Mouse (Mus musculus): ENCODE data around the gene Rtl4. TPM values are rescaled to one million over a fixed set of nuclear protein-coding genes. Genes with fewer than 3 reads are reported as not detected.

Rtl4 gene
- 0.49 and 0.56 TPM in 2 replicates for polyA plus RNA-seq (2012; rRNA removed)

DNA sequence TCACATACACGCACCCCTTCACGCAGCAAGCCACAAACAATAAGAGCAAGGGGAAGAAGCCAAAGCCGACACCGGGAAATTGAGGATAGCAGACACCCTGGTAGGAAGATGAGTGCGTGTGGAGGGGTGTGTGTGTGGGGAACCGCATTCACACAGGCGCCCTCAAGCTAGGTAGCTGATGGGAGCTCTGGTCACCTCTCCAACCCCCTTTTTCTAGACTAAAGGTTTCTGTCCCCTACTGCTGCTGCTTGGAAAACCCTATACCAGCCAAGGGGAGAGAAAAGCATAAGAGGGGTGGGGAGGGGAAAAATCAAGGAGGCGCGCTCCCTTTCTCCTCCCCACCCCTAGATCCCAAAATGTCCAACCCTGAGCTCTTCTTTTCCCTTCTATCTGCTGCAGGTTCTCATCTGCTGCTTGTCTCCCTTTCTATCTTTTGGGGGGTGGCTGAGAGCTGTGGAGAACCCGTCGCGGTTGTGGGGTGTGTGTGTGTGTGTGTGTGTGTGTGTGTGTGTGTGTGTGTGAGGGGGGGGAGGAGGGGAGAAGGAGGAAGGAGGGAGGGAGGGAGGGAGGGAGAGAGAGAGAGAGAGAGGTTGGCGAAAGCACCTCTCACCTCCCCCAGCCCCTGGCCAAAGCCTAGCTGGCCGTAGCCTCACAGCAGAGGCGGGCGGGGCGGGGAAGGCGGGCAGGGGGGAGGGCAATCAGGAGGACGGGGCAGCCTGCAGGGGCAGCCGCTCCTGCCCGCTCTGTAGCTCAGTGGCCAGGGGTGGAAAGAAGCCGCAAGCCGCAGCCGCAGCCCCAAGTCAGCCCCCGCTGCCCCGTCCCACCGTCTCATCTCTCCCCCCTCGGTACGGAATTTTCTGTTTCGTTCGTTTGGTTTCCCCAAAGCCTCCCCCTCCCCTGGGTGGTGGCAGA lies at the start of gene Rtl4:
Gene Rtl4, plus strand, starts transcription at position 701 of the 912 bp plus-strand sequence.
- DNase-seq (ENCODE audit: low read depth) = peak; percentile 13
- TF ChIP-seq POLR2A (IDR thresholded peaks at IDR 0.05; ENCODE audit: borderline replicate concordance, extremely low read depth, insufficient read depth, insufficient read length, poor library complexity, severe bottlenecking) (no peak), CTCF (IDR thresholded peaks at IDR 0.05; ENCODE audit: borderline replicate concordance, extremely low read depth, insufficient read depth, insufficient read length) (no peak)

DNA sequence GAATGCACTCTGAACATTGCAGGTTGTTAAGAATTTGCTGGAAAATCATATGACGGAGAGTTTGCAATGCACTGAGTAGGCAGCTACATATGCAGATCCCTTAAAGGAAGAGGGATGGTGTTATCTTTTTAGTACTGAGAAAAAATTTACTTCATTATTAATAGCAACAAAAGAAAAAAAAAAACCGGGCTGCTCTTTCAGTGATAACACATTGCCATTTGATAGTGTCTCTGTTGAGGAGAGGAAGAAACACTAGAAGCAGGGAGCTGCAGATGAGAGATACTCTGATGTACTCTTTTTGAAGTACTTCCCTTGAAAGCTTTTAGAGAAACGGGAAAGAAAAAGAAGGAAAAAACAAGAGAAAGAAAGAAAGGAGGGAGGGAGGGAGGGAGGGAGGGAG lies 44.0 kb upstream of the Rtl4 start:
- TF ChIP-seq CTCF (IDR thresholded peaks at IDR 0.05; ENCODE audit: borderline replicate concordance, extremely low read depth, insufficient read depth, insufficient read length) (no peak), POLR2A (IDR thresholded peaks at IDR 0.05; ENCODE audit: borderline replicate concordance, extremely low read depth, insufficient read depth, insufficient read length, poor library complexity, severe bottlenecking) (no peak)
- no peak for DNase-seq (ENCODE audit: low read depth)

DNA sequence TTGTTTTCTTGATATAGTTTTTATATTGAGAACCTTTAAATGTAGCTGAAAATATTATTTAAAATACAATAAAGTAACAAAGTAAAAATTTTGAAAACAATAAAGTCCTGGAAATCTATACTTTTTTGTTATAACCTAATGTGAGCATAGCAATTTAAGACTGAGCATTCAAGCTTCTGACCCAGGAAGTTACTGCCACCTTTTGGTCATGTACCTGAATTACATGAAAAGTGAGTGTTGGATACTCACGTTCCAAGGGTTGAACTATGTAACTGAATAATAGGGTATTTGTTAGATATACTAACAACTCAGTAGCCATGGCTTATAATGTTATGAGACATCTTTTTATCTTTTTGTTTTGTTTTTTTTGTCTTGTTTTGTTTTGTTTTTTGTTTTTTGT lies 43.3 kb upstream of the Rtl4 start:
- TF ChIP-seq POLR2A (IDR thresholded peaks at IDR 0.05; ENCODE audit: borderline replicate concordance, extremely low read depth, insufficient read depth, insufficient read length, poor library complexity, severe bottlenecking) (no peak), CTCF (IDR thresholded peaks at IDR 0.05; ENCODE audit: borderline replicate concordance, extremely low read depth, insufficient read depth, insufficient read length) (no peak)
- no peak for DNase-seq (ENCODE audit: low read depth)

DNA sequence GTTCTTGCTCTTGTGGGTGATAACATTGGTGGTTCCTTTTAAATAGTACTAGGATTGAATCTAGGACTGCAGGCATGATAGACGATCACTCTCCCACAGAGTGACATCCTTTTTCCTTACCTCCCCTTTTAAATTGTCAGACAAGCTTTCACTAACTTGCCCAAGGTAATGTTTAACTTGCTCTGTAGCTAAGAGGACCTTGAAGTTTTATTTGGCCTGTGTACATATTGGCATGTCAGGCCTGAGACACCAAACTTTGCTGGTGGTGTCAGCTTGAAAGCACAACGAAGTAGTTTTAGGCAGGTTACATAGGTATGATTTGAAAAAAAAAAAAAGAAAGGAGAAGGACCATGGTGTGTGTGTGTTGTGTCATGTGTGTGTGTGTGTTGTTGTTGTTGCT lies 36.5 kb upstream of the Rtl4 start:
- no peak for TF ChIP-seq CTCF (IDR thresholded peaks at IDR 0.05; ENCODE audit: borderline replicate concordance, extremely low read depth, insufficient read depth, insufficient read length)
- no peak for TF ChIP-seq POLR2A (IDR thresholded peaks at IDR 0.05; ENCODE audit: borderline replicate concordance, extremely low read depth, insufficient read depth, insufficient read length, poor library complexity, severe bottlenecking)
- no peak for DNase-seq (ENCODE audit: low read depth)

DNA sequence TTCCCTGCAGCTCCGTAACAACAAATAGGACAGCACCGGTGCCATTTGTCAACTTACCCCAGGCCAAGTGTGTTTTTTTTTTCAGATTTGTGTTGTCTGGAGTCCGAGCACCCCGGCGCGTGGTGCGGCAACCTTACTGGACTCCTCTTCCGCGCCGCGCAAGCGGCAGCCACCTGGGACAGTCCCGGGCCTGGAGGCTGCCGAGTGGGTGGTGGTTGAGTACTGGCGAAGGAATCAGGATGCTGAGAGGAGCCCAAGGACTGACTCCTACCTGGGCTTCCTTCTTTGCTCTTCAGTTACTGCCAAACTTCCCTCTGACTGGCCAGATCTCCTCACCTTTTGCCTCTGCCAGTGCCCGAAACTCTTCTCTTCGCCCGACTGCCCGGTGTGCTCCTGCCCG lies 965 bp upstream of the Rtl4 start:
- TF ChIP-seq CTCF (IDR thresholded peaks at IDR 0.05; ENCODE audit: borderline replicate concordance, extremely low read depth, insufficient read depth, insufficient read length) (no peak), POLR2A (IDR thresholded peaks at IDR 0.05; ENCODE audit: borderline replicate concordance, extremely low read depth, insufficient read depth, insufficient read length, poor library complexity, severe bottlenecking) (no peak)
- peak; percentile 2 for DNase-seq (ENCODE audit: low read depth)

DNA sequence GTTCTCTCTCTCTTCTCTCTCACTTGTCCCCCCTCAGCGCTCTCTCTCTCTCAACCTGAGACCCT lies 733 bp upstream of the Rtl4 start, which contains the start of gene Trpc5:
Gene Trpc5, minus strand, starts transcription at position 39 of the 65 bp plus-strand sequence.
- TF ChIP-seq POLR2A (IDR thresholded peaks at IDR 0.05; ENCODE audit: borderline replicate concordance, extremely low read depth, insufficient read depth, insufficient read length, poor library complexity, severe bottlenecking) = no peak
- TF ChIP-seq CTCF (IDR thresholded peaks at IDR 0.05; ENCODE audit: borderline replicate concordance, extremely low read depth, insufficient read depth, insufficient read length) = no peak
- DNase-seq (ENCODE audit: low read depth) = no peak

DNA sequence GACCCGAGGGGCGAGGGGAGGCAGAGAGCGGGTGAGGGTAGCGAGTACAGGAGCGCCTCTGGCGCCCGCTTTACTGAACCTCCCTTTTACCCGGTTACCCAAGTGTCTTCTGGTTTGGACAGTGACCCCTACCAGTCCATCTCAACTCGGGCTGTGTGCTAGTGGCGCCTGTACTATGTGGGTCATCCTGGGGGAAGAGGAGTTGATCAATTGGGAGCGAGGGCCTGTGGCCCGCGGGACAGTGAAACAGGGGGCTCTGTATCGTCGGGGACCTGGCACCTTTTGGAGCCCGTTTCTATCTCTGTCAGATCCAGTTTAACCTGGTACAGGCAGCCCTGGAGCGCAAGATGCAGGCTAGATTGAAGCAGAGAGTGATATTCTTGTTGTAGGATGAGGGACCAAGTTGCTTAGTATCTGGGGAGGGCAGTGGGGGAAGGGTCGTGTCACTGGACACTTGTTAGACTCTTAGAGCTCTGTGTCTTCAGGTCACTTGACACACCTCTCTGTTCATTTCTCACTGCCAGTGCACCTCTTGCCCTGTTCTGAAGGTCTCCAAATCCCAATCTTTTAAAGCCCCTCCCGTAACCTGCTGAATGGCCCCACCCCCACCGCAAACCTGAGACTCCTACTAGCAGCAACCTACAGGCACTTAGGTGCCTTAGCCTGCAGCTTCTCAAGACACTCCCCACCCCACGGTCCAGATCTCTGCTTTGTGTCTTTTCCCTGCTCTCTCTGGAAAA lies 582 bp downstream of the Rtl4 start:
- peak; percentile 19 for DNase-seq (ENCODE audit: low read depth)
- TF ChIP-seq CTCF (IDR thresholded peaks at IDR 0.05; ENCODE audit: borderline replicate concordance, extremely low read depth, insufficient read depth, insufficient read length) (no peak), POLR2A (IDR thresholded peaks at IDR 0.05; ENCODE audit: borderline replicate concordance, extremely low read depth, insufficient read depth, insufficient read length, poor library complexity, severe bottlenecking) (no peak)

DNA sequence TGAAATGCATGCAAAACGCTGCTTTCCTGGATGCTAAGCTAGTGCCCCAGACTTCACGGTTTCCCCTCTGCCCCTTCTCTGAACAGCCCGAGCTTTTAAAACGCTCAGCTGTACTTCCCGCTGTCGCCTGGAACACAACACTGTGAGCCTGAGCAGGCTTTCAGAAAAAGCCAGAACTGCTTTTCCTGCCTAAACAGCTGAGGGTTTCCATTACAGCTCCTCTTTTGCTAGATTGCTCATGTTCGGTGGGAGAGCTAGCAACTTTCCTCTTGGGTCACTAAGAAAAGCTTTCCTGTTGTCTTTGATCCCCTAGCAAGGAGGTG lies 1.1 kb downstream of the Rtl4 start:
- peak; percentile 37 for DNase-seq (ENCODE audit: low read depth)
- TF ChIP-seq POLR2A (IDR thresholded peaks at IDR 0.05; ENCODE audit: borderline replicate concordance, extremely low read depth, insufficient read depth, insufficient read length, poor library complexity, severe bottlenecking) (no peak), CTCF (IDR thresholded peaks at IDR 0.05; ENCODE audit: borderline replicate concordance, extremely low read depth, insufficient read depth, insufficient read length) (no peak)

DNA sequence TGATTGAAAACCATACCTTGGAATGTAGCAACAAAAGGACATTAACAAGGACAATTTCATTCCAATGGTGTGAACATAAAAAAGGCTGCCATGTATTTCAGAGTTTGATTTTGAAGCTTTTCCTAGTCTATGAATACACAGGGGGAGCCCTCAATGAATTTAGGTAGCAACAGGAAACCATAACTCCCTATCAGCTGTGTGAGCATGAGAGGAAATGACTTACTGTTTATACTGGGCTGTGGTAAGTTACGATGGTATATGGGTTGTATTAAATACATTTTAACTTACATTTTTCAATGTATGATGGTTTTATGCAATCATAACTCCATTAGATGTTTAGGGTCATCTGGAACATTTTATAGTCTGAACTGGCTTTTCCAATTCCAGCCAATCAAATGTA lies 27.6 kb downstream of the Rtl4 start:
- TF ChIP-seq POLR2A (IDR thresholded peaks at IDR 0.05; ENCODE audit: borderline replicate concordance, extremely low read depth, insufficient read depth, insufficient read length, poor library complexity, severe bottlenecking) = no peak
- TF ChIP-seq CTCF (IDR thresholded peaks at IDR 0.05; ENCODE audit: borderline replicate concordance, extremely low read depth, insufficient read depth, insufficient read length) = no peak
- DNase-seq (ENCODE audit: low read depth) = no peak

DNA sequence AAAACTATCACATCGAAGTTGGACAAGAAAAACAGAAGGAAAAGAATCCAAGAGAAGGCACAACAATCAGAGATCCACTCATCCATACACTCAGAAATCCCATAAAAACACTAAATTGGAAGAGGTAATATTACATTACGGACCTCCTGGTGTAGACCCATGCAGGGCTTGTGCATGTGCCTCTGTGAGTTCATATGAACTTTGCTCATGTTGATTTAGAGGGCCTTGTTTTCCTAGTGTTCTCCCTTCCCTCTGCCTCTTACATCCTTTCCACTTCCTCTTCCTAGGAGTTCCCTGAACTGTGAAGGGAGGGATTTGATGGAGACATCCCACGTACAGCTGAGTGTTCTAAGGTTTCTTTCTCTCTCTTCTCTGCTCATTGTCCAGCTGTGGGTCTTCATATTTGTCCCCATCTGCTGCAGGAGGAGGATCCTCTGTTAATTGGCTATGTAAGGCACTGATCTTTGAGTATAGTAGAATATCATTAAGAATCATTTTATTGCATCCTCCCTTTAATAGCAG lies 58.9 kb downstream of the Rtl4 start:
- TF ChIP-seq POLR2A (IDR thresholded peaks at IDR 0.05; ENCODE audit: borderline replicate concordance, extremely low read depth, insufficient read depth, insufficient read length, poor library complexity, severe bottlenecking) = no peak
- TF ChIP-seq CTCF (IDR thresholded peaks at IDR 0.05; ENCODE audit: borderline replicate concordance, extremely low read depth, insufficient read depth, insufficient read length) = no peak
- no peak for DNase-seq (ENCODE audit: low read depth)

DNA sequence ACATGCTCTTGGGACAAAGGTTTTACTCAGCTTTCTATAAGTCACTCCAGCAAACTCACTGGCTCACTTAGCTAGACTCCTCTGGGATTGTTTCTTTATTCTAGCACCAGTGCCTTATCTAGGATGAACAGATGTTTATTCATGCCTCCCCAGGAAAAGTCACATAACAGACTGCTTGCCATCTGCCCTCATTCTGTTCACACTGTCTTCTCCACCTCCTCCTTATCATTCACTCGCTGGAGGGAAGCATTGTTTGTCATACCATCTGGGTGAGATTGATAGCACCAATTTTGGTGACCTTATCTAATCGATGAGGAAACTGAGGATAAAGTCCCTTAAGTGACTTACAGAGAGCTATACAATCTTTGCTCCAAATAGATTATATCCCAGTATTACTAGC lies 298.3 kb downstream of the Rtl4 start:
- peak; percentile 15 for DNase-seq (ENCODE audit: low read depth)
- TF ChIP-seq CTCF (IDR thresholded peaks at IDR 0.05; ENCODE audit: borderline replicate concordance, extremely low read depth, insufficient read depth, insufficient read length) (no peak), POLR2A (IDR thresholded peaks at IDR 0.05; ENCODE audit: borderline replicate concordance, extremely low read depth, insufficient read depth, insufficient read length, poor library complexity, severe bottlenecking) (no peak)

DNA sequence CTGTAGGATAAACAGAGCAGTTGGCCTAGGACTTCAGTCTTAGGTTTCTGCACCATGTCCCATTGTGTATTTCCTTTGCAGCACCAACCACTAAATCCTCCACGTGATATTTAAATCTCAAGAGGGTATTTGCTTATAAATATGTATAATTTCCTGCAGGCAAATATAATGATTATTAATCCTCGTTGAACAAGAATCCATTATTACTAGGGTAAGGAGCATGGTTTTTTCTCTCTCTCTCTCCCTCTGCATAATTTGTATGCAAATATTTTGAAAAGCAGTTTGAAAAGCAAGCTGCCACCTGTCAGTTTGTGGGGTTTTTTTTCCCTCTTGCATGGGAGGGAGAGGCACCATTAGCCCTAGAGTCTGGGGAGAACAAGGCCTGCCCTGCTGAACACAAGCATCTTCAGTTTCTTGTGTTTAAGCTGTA lies 376.8 kb downstream of the Rtl4 start:
- no peak for TF ChIP-seq POLR2A (IDR thresholded peaks at IDR 0.05; ENCODE audit: borderline replicate concordance, extremely low read depth, insufficient read depth, insufficient read length, poor library complexity, severe bottlenecking)
- no peak for TF ChIP-seq CTCF (IDR thresholded peaks at IDR 0.05; ENCODE audit: borderline replicate concordance, extremely low read depth, insufficient read depth, insufficient read length)
- peak; percentile 69 for DNase-seq (ENCODE audit: low read depth)

Measured in brain, embryonic 14.5 days (tissue).